Mouse (Mus musculus): Measurements from ENCODE around the gene Rcl1. TPM values are rescaled to one million over a fixed set of nuclear protein-coding genes. Genes with fewer than 3 reads are reported as not detected.

Gene Rcl1
- total RNA-seq, 2 experiments from 2014 or later = 6.5 to 8.2 TPM

GRCm38 (mm10) chr19:29146820-29147219, 45.6 kb downstream of the Rcl1 start:
- DNase-seq = no peak
- intact Hi-C loops (cut with DNase I) = no loop called here

GRCm38 (mm10) chr19:29149583-29149982, 48.4 kb downstream of the Rcl1 start:
- DNase-seq = no peak
- intact Hi-C loops (cut with DNase I) = no loop called here

GRCm38 (mm10) chr19:29150038-29150437, 48.9 kb downstream of the Rcl1 start:
- DNase-seq = no peak
- intact Hi-C loops (cut with DNase I) = no loop called here

GRCm38 (mm10) chr19:29151443-29151842, 50.3 kb downstream of the Rcl1 start:
- no peak for DNase-seq
- intact Hi-C loops (cut with DNase I) = no loop called here

GRCm38 (mm10) chr19:29155552-29155951, 54.4 kb downstream of the Rcl1 start:
- intact Hi-C loops (cut with DNase I) = no loop called here
- no peak for DNase-seq

GRCm38 (mm10) chr19:29156417-29156816, 55.2 kb downstream of the Rcl1 start:
- intact Hi-C loops (cut with DNase I) = no loop called here
- DNase-seq = no peak

- DNase-seq = no peak
- intact Hi-C loops (cut with DNase I) = no loop called here
Observed at GRCm38 (mm10) chr19:29157678-29158466, 56.7 kb downstream of the Rcl1 start.

- DNase-seq = no peak
- intact Hi-C loops (cut with DNase I) = no loop called here
Observed at GRCm38 (mm10) chr19:29158486-29158885, 57.3 kb downstream of the Rcl1 start.

GRCm38 (mm10) chr19:29163817-29164527, 62.8 kb downstream of the Rcl1 start:
- intact Hi-C loops (cut with DNase I) = no loop called here
- DNase-seq = no peak

GRCm38 (mm10) chr19:29164528-29165166, 63.5 kb downstream of the Rcl1 start:
- no peak for DNase-seq
- intact Hi-C loops (cut with DNase I) = no loop called here

GRCm38 (mm10) chr19:29167938-29168337, 66.8 kb downstream of the Rcl1 start:
- intact Hi-C loops (cut with DNase I) = no loop called here
- DNase-seq = no peak

GRCm38 (mm10) chr19:29180336-29180735, 79.2 kb downstream of the Rcl1 start:
- no peak for DNase-seq
- intact Hi-C loops (cut with DNase I) = no loop called here

- intact Hi-C loops (cut with DNase I) = no loop called here
- no peak for DNase-seq
Observed at GRCm38 (mm10) chr19:29182166-29182565, 81.0 kb downstream of the Rcl1 start.

- no peak for DNase-seq
- intact Hi-C loops (cut with DNase I) = no loop called here
Observed at GRCm38 (mm10) chr19:29185122-29185521, 83.9 kb downstream of the Rcl1 start.

GRCm38 (mm10) chr19:29185552-29186232, 84.5 kb downstream of the Rcl1 start:
- DNase-seq = no peak
- intact Hi-C loops (cut with DNase I) = no loop called here

GRCm38 (mm10) chr19:29188879-29189278, 87.7 kb downstream of the Rcl1 start:
- no peak for DNase-seq
- intact Hi-C loops (cut with DNase I) = no loop called here

Small RNA genes within 50 kb of the gene (microRNA-seq; reads per million reads assigned to microRNA genes)
- gene Mir101b = 411 to 441 reads per million in 2 experiments

Other genes with a start within 250 kb of the Rcl1 start
- gene Plpp6, start 137.4 kb upstream of the Rcl1 start, total RNA-seq (2021) = 1 to 10 TPM; 7.7 to 8.1 TPM
- 10 to 100 TPM; 15.7 to 16.5 TPM for gene 4430402I18Rik, start 133.6 kb upstream of the Rcl1 start, total RNA-seq (2021)
- gene Cdc37l1, start 111.0 kb upstream of the Rcl1 start, total RNA-seq (2021) = 10 to 100 TPM; 53.6 to 85.5 TPM
- gene Ak3, start 53.4 kb upstream of the Rcl1 start, total RNA-seq (2021) = 10 to 100 TPM; 82.7 to 83.3 TPM
- 10 to 100 TPM; 16.9 to 17.6 TPM for gene Jak2, start 150.5 kb downstream of the Rcl1 start, total RNA-seq (2021)
- gene Insl6, start 224.0 kb downstream of the Rcl1 start, total RNA-seq (2021) = under 1 TPM in 1 of 2 experiments, not detected in 1; 0.38 TPM
- gene Rln1, start 233.3 kb downstream of the Rcl1 start, total RNA-seq (2021) = not detected